ENCODE assay signal across 10 mouse cellular contexts in genomic region chr15:26795937-26796336, GRCm38 (mm10).
DNase-seq lines count a peak whose midpoint lies in the region.
"Had no signal": no experiment of that assay in that cellular context is flagged by ENCODE, and none has a peak within 500 bp of the region (broad histone marks: within the 10 kb centered on the region; RNA-seq: fewer than 3 reads in every experiment).

No protein-coding gene starts in this region.

- H3K4me1 ChIP-seq in midbrain, embryonic 10.5 days = no peaks in the 10 kb centered on the region
- H3K4me1 ChIP-seq: megakaryocyte, embryonic 14.5 days had no signal

- no peaks in the 10 kb centered on the region for H3K27me3 ChIP-seq in midbrain, embryonic 10.5 days (ENCODE audit: low read depth, poor library complexity, severe bottlenecking)
- H3K27me3 ChIP-seq: embryonic facial prominence, embryonic 13.5 days; megakaryocyte, embryonic 14.5 days had no signal

- 81% methylated on average over 2 of the region's 2 CpGs for WGBS in midbrain, embryonic 10.5 days

- H3K4me3 ChIP-seq in midbrain, embryonic 10.5 days = no peak overlapping the region
- H3K4me3 ChIP-seq: embryonic facial prominence, embryonic 13.5 days; megakaryocyte, embryonic 14.5 days had no signal

- H3K27ac ChIP-seq in midbrain, embryonic 10.5 days (replicated peaks) = 0 out of 2 replicates have a peak overlapping the region, but pooled peaks have one; percentile 1
- H3K27ac ChIP-seq: embryonic facial prominence, embryonic 13.5 days; stomach, postnatal 0 days had no signal

- H3K36me3 ChIP-seq in midbrain, embryonic 10.5 days = no peaks in the 10 kb centered on the region
- H3K36me3 ChIP-seq: embryonic facial prominence, embryonic 13.5 days had no signal

- intact Hi-C loops in left cerebral cortex, postnatal 4 days (cut with DNase I) = no loop called here
- intact Hi-C loops in left cerebral cortex, postnatal 14 days (cut with DNase I) = no loop called here

- DNase-seq in left cerebral cortex, postnatal 4 days = peak; percentile 5
- DNase-seq in left cerebral cortex, postnatal 14 days (ENCODE audit: low spot score in 2 of 2) = no peak
- peak; percentile 66 to 68 for DNase-seq in adrenal gland, postnatal 36 days
- no peak for DNase-seq in midbrain, embryonic 10.5 days (ENCODE audit: low spot score)
- peak; percentile 11 for DNase-seq in retina, postnatal 7 days (ENCODE audit: low read depth, low spot score)
- no peak for DNase-seq in T-cell, adult 2 months (ENCODE audit: low spot score)
- no peak for DNase-seq in lung, adult 18-20 months

- no peaks in the 10 kb centered on the region for H3K9me3 ChIP-seq in midbrain, embryonic 10.5 days (replicated peaks)
- H3K9me3 ChIP-seq: embryonic facial prominence, embryonic 13.5 days had no signal

Comparison
In these comparisons a context has a peak if more than half of its experiments do, and no peak if none do; other contexts are left out.
1. DNase-seq: peak in left cerebral cortex, postnatal 4 days (single experiment), adrenal gland, postnatal 36 days (2 of 2) and retina, postnatal 7 days (single experiment); none in left cerebral cortex, postnatal 14 days (0 of 2), midbrain, embryonic 10.5 days (single experiment), T-cell, adult 2 months (single experiment) and lung, adult 18-20 months (0 of 2).